Mouse (Mus musculus) layer of hippocampus, adult 2 months (tissue): ENCODE results near the gene Tbc1d17. TPM values are rescaled to one million over a fixed set of nuclear protein-coding genes. Genes with fewer than 3 reads are reported as not detected.
A peak's percentile ranks its signal among the peaks of the same experiment; 100 is the strongest.
"Not testable (repeated sequence)": the region's sequence is repeated elsewhere in the genome, so short reads cannot be mapped to it uniquely, and the experiment has no call there.

Experiments used
- DNase-seq, 2 experiments: peaks; one replicate each; pipeline ENCODE4 v3.0.0; 2022; ENCODE audit warnings: low spot score in 2 of 2
- H3K27ac ChIP-seq: fragments of 200-600 bp; 2 replicates; pipeline ENCODE4 v1.8.1; 2022
- H3K4me3 ChIP-seq: fragments of 200-600 bp; 2 replicates; pipeline ENCODE4 v1.8.1; 2022; ENCODE audit warnings: mild to moderate bottlenecking
- CTCF ChIP-seq: fragments of 200-600 bp; conservative IDR thresholded peaks from 2 replicates; pipeline ENCODE4 v1.8.1; 2022; ENCODE audit warnings: antibody characterized with exemption, mild to moderate bottlenecking, moderate library complexity
- total RNA-seq, 2 experiments: library from RNA; stranded (reverse); gene quantifications; 2 replicates each; pipeline ENCODE4 v1.2.3; 2021

Tbc1d17 gene
- total RNA-seq, 2 experiments from 2014 or later: 69.0 to 81.3 TPM

- H3K4me3 ChIP-seq: peak overlapping the region; percentile 15; the same call in 1 of the 2 replicates
- peak overlapping the region; percentile 91 for H3K27ac ChIP-seq
- no peak for DNase-seq
- no peak for TF ChIP-seq CTCF
Observed at GRCm38 (mm10) chr7:44888256-44889105, 39.6 kb upstream of the Tbc1d17 start.

- Histone ChIP-seq H3K27ac (peak overlapping the region; percentile 91; the same call in 1 of the 2 replicates), H3K4me3 (no peak overlapping the region)
- DNase-seq: no peak
- no peak for TF ChIP-seq CTCF
Observed at GRCm38 (mm10) chr7:44886964-44887363, 38.1 kb upstream of the Tbc1d17 start.

DNA sequence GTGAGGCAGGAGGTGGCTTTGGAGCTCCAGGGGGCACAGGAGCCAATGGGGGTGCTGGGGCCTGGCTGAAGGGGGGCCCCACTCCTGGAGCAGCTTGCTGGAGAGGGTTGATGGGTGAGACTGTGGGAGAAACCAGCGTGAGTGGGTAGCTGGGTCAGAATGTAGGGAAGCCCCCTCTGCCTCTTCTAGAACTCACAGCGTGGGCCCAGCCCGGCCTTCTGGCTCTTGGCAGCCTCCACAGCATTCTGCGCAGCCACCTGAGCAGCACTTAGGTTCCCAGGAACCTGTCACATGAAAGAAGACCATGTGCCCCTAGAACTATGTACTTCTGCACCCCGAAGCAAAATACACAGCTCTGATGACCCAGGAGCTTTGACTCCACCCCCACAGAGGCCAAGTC, 35.8 kb upstream of the Tbc1d17 start:
- TF ChIP-seq CTCF: no peak
- H3K4me3 ChIP-seq: no peak overlapping the region; the same call in 1 of the 2 replicates
- H3K27ac ChIP-seq: peak overlapping the region; percentile 91
- no peak for DNase-seq

GRCm38 (mm10) chr7:44883036-44883435, 34.2 kb upstream of the Tbc1d17 start:
- no peak for TF ChIP-seq CTCF
- no peak for DNase-seq
- H3K4me3 ChIP-seq: no peak overlapping the region
- H3K27ac ChIP-seq: no peak overlapping the region

GRCm38 (mm10) chr7:44877833-44878232, 29.0 kb upstream of the Tbc1d17 start:
- no peak overlapping the region for H3K4me3 ChIP-seq
- no peak overlapping the region for H3K27ac ChIP-seq
- no peak for TF ChIP-seq CTCF
- no peak for DNase-seq

GRCm38 (mm10) chr7:44871774-44872173, 22.9 kb upstream of the Tbc1d17 start:
- not testable (repeated sequence) for DNase-seq, H3K27ac ChIP-seq, H3K4me3 ChIP-seq
- peak; percentile 69 for TF ChIP-seq CTCF

DNA sequence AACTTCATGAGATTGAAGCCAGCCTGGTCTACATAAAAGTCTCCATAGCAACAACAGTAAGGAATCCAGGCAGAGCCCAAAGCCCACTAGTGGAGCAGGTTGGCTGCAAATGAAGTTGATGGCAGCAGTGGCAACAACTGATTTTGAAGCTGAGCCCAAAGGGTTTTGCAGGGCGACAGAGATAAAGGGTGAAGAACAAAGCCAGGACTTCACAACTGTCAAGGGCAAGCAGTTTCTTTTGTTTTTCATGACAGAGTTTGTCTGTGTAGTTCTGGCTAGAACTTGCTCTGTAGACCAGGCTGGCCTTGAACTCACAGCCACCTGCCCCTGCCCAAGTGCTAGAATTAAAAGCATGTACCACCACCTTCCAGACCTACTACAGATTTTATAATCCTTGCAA, 22.3 kb upstream of the Tbc1d17 start:
- TF ChIP-seq CTCF: no peak
- DNase-seq: no peak
- Histone ChIP-seq H3K27ac (no peak overlapping the region), H3K4me3 (no peak overlapping the region)

DNA sequence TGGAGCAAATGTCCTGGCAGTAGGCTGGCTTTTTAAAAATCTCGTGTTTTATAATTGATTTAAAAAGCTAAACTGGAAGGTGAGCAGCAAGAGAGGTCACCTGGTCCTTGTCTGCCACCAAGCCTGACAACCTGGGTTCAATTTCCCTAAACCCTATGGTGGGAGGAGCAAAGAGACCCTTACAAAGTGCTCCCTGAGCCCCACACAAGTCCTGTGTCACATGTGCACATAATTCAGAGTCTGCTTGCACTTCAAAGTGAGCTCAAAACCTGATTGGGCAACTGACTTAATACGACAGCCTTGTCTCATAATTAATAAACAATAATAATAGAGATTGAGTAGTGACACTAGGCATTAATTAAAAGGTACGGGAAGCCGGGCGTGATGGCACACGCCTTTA, 21.7 kb upstream of the Tbc1d17 start:
- Histone ChIP-seq H3K27ac (peak overlapping the region; percentile 99), H3K4me3 (peak overlapping the region; percentile 75)
- no peak for DNase-seq
- TF ChIP-seq CTCF: no peak

GRCm38 (mm10) chr7:44869697-44870528, 21.0 kb upstream of the Tbc1d17 start, which contains the start of gene Ptov1:
TSS of gene Ptov1 (minus strand) at chr7:44869788.
- H3K27ac ChIP-seq: peak within 1 kb of the TSS; percentile 99
- DNase-seq: peak; percentile 93 to 99
- TF ChIP-seq CTCF: peak; percentile 21; the same call in 1 of the 2 replicates
- H3K4me3 ChIP-seq: peak within 1 kb of the TSS; percentile 75

GRCm38 (mm10) chr7:44868919-44869696, 20.2 kb upstream of the Tbc1d17 start:
- peak; percentile 21; the same call in 1 of the 2 replicates for TF ChIP-seq CTCF
- no peak for DNase-seq
- H3K27ac ChIP-seq: peak overlapping the region; percentile 99
- H3K4me3 ChIP-seq: peak overlapping the region; percentile 75

DNA sequence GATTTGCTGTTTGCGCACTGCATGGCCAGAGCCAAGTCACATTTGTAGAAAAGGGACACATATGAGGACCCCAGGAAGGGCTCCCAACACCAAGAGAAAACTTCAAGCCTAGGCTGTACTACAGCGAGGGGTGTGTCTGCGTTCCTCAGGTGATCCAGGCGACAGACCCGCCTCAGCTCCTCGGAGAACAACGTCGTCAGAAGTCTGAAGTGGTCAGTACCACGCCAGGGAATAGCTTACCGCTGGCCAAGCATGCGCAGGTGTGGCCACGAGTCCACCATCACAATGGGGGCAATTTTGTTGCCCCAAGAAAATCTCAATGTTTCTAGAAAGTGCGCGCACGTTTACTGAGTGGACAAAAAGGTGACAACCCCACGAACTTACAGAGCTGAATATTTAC, 19.6 kb upstream of the Tbc1d17 start:
- Histone ChIP-seq H3K4me3 (peak overlapping the region; percentile 75), H3K27ac (peak overlapping the region; percentile 99)
- no peak for DNase-seq
- TF ChIP-seq CTCF: no peak

- TF ChIP-seq CTCF: no peak
- Histone ChIP-seq H3K4me3 (peak overlapping the region; percentile 75), H3K27ac (peak overlapping the region; percentile 99; the same call in 1 of the 2 replicates)
- DNase-seq: no peak
Observed at GRCm38 (mm10) chr7:44867802-44868201, 18.9 kb upstream of the Tbc1d17 start.
